Mouse (Mus musculus): ENCODE results near the gene Ctsd. TPM values are rescaled to one million over a fixed set of nuclear protein-coding genes. Genes with fewer than 3 reads are reported as not detected.

Ctsd gene
- polyA plus RNA-seq, 1 experiment from 2014 or later: 288 TPM

Other genes with a start within 250 kb of the Ctsd start
- not detected in 2 replicates for gene Gm45337, start 243.4 kb downstream of the Ctsd start, polyA plus RNA-seq (2015; fragmentation: Nextera tagmentation; extraction: Ambion mirVana)
- gene Gm29735, start 230.9 kb downstream of the Ctsd start, polyA plus RNA-seq (2015; fragmentation: Nextera tagmentation; extraction: Ambion mirVana): not detected in 2 replicates
- not detected in 2 replicates for gene Gm4553, start 222.3 kb downstream of the Ctsd start, polyA plus RNA-seq (2015; fragmentation: Nextera tagmentation; extraction: Ambion mirVana)
- gene Krtap5-2, start 212.0 kb downstream of the Ctsd start, polyA plus RNA-seq (2015; fragmentation: Nextera tagmentation; extraction: Ambion mirVana): not detected in 2 replicates
- not detected in 2 replicates for gene Gm10153, start 197.6 kb downstream of the Ctsd start, polyA plus RNA-seq (2015; fragmentation: Nextera tagmentation; extraction: Ambion mirVana)
- gene Krtap5-3, start 186.7 kb downstream of the Ctsd start, polyA plus RNA-seq (2015; fragmentation: Nextera tagmentation; extraction: Ambion mirVana): not detected in 2 replicates
- not detected in 2 replicates for gene Gm7579, start 176.2 kb downstream of the Ctsd start, polyA plus RNA-seq (2015; fragmentation: Nextera tagmentation; extraction: Ambion mirVana)
- gene Krtap5-5, start 158.1 kb downstream of the Ctsd start, polyA plus RNA-seq (2015; fragmentation: Nextera tagmentation; extraction: Ambion mirVana): not detected in 2 replicates
- not detected in 2 replicates for gene Gm40460, start 147.0 kb downstream of the Ctsd start, polyA plus RNA-seq (2015; fragmentation: Nextera tagmentation; extraction: Ambion mirVana)
- gene Gm2431, start 129.7 kb downstream of the Ctsd start, polyA plus RNA-seq (2015; fragmentation: Nextera tagmentation; extraction: Ambion mirVana): not detected in 2 replicates
- gene Gm4559, start 113.7 kb downstream of the Ctsd start, polyA plus RNA-seq (2015; fragmentation: Nextera tagmentation; extraction: Ambion mirVana): not detected in 2 replicates
- not detected in 2 replicates for gene Krtap5-1, start 90.9 kb downstream of the Ctsd start, polyA plus RNA-seq (2015; fragmentation: Nextera tagmentation; extraction: Ambion mirVana)
- gene Krtap5-4, start 84.5 kb downstream of the Ctsd start, polyA plus RNA-seq (2015; fragmentation: Nextera tagmentation; extraction: Ambion mirVana): not detected in 2 replicates
- gene Ifitm10, start 14.3 kb downstream of the Ctsd start, polyA plus RNA-seq (2015; fragmentation: Nextera tagmentation; extraction: Ambion mirVana): 2.5 and 3.0 TPM in 2 replicates
- gene Gm49369, start 5.4 kb downstream of the Ctsd start, polyA plus RNA-seq (2015; fragmentation: Nextera tagmentation; extraction: Ambion mirVana): 1.9 TPM in 1 of 2 replicates, not detected in the other
- gene Syt8, start 46.8 kb upstream of the Ctsd start, polyA plus RNA-seq (2015; fragmentation: Nextera tagmentation; extraction: Ambion mirVana): 0.39 TPM in 1 of 2 replicates, not detected in the other
- 2.2 and 8.9 TPM in 2 replicates for gene Tnni2, start 53.8 kb upstream of the Ctsd start, polyA plus RNA-seq (2015; fragmentation: Nextera tagmentation; extraction: Ambion mirVana)
- 9.3 and 15.8 TPM in 2 replicates for gene Lsp1, start 72.8 kb upstream of the Ctsd start, polyA plus RNA-seq (2015; fragmentation: Nextera tagmentation; extraction: Ambion mirVana)
- 2.4 and 8.4 TPM in 2 replicates for gene Tnnt3, start 110.8 kb upstream of the Ctsd start, polyA plus RNA-seq (2015; fragmentation: Nextera tagmentation; extraction: Ambion mirVana)
- 14.0 and 14.8 TPM in 2 replicates for gene Mrpl23, start 144.6 kb upstream of the Ctsd start, polyA plus RNA-seq (2015; fragmentation: Nextera tagmentation; extraction: Ambion mirVana)